ENCODE assay signal across 7 mouse cellular contexts in the genomic region with DNA sequence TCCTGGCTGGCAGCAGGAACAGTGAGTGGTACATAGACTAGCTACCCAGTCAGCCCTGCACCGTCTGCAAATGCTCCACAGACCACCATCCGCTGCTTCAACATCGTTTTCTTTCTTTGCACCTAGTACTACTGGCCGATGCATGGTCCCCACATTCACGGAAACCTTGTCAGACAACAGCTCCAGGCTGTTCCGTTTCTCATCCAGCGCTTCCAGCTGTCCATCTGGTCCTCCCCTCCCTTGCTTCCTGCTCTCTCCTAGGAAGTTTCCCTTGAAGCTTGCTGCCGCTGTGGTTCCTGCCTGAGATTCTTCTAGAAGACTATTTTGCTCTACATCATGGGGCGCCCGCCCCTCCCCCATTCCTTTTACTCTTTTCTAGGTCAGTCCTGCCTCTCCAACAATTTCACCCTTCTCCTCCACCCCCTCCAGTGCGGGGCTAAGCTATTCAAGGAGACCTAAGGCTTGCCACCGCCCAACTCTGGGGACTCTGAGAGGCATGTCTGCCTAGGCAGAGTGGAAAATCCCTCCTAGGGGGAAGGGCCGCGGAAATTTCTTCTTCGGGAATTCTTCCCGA. TPM values are rescaled to one million over a fixed set of nuclear protein-coding genes. Genes with fewer than 3 reads are reported as not detected.
A peak's percentile ranks its signal among the peaks of the same experiment; 100 is the strongest.
DNase-seq lines count a peak whose midpoint lies in the region; ATAC-seq lines count a peak whose summit lies in the region.

No protein-coding gene starts in this region.

- peaks cover 11% of the 10 kb centered on the region for H3K4me1 ChIP-seq in forebrain, embryonic 14.5 days (ENCODE audit: control insufficient read depth, insufficient read depth, low read length)
- H3K4me1 ChIP-seq in hindbrain, embryonic 11.5 days (replicated peaks; ENCODE audit: control insufficient read depth, insufficient read depth, low read length): no peaks in the 10 kb centered on the region

- H3K9me3 ChIP-seq in forebrain, embryonic 14.5 days (replicated peaks; ENCODE audit: control insufficient read depth, low read length): no peaks in the 10 kb centered on the region
- no peaks in the 10 kb centered on the region for H3K9me3 ChIP-seq in hindbrain, embryonic 11.5 days (ENCODE audit: control insufficient read depth, low read length)

- ATAC-seq in forebrain, embryonic 14.5 days: peak; percentile 64
- peak; percentile 66 for ATAC-seq in hindbrain, embryonic 11.5 days (ENCODE audit: low FRiP score)

- no peaks in the 10 kb centered on the region for H3K36me3 ChIP-seq in forebrain, embryonic 14.5 days (ENCODE audit: control insufficient read depth, insufficient read depth, low read length)
- H3K36me3 ChIP-seq in hindbrain, embryonic 11.5 days (ENCODE audit: control insufficient read depth, insufficient read depth, low read length): no peaks in the 10 kb centered on the region

- peak overlapping the region; percentile 58; the same call in 1 of the 2 replicates for H3K27ac ChIP-seq in forebrain, embryonic 14.5 days (ENCODE audit: low read depth, low read length)
- H3K27ac ChIP-seq in hindbrain, embryonic 11.5 days (ENCODE audit: low read depth, low read length): peak overlapping the region; percentile 17; the same call in 1 of the 2 replicates

- peak; percentile 76 for DNase-seq in ZHBTc4 (ENCODE audit: low read depth, low spot score)
- DNase-seq in cerebellum, adult 11-12 months: peak; percentile 83
- peak; percentile 64 for DNase-seq in forebrain, embryonic 14.5 days (ENCODE audit: low spot score)
- peak; percentile 63 for DNase-seq in hindbrain, embryonic 11.5 days (ENCODE audit: low spot score)
- DNase-seq in layer of hippocampus, postnatal 10 days (ENCODE audit: low spot score in 2 of 2): peak; percentile 67 to 74
- peak; percentile 71 for DNase-seq in lung, postnatal 14 days
- peak; percentile 73 for DNase-seq in right cerebral cortex, postnatal 4 days

- H3K9ac ChIP-seq in forebrain, embryonic 14.5 days (ENCODE audit: low read length): peak overlapping the region; percentile 53; the same call in 1 of the 2 replicates
- peak overlapping the region; percentile 16; the same call in 1 of the 2 replicates for H3K9ac ChIP-seq in hindbrain, embryonic 11.5 days (ENCODE audit: low read depth, low read length)

- peak overlapping the region; percentile 3; the same call in 1 of the 2 replicates for H3K4me3 ChIP-seq in forebrain, embryonic 14.5 days (ENCODE audit: low read depth, low read length)
- no peak overlapping the region for H3K4me3 ChIP-seq in hindbrain, embryonic 11.5 days (ENCODE audit: low read depth, low read length)

- no peaks in the 10 kb centered on the region for H3K27me3 ChIP-seq in forebrain, embryonic 14.5 days (replicated peaks; ENCODE audit: control insufficient read depth, insufficient read depth, low read length)
- H3K27me3 ChIP-seq in hindbrain, embryonic 11.5 days (ENCODE audit: control insufficient read depth, insufficient read depth, low read length): no peaks in the 10 kb centered on the region; the same call in 1 of the 2 replicates

- WGBS in forebrain, embryonic 14.5 days: 3% methylated on average over 16 of the region's 16 CpGs
- 3% methylated on average over 16 of the region's 16 CpGs for WGBS in hindbrain, embryonic 11.5 days

- peak overlapping the region; percentile 46 for H3K4me2 ChIP-seq in forebrain, embryonic 14.5 days (ENCODE audit: low read length)
- peak overlapping the region; percentile 21 for H3K4me2 ChIP-seq in hindbrain, embryonic 11.5 days (replicated peaks; ENCODE audit: low read depth, low read length)

RNA-seq across cellular contexts. Expression of a gene that starts 8.7 kb away (rescaled TPM):
- polyA plus RNA-seq in forebrain, embryonic 14.5 days (2014; fragmentation: Nextera tagmentation; extraction: Ambion mirVana): 10.2 and 11.1 TPM in 2 replicates
- 4.6 and 5.5 TPM in 2 replicates for polyA plus RNA-seq in hindbrain, embryonic 11.5 days (2014; fragmentation: Nextera tagmentation; extraction: Ambion mirVana)
- total RNA-seq in layer of hippocampus, postnatal 10 days (2021): 10 to 100 TPM; 73.6 to 94.2 TPM

RNA-seq across cellular contexts. Expression of a gene that starts 59.7 kb away (rescaled TPM):
- 45.4 and 50.2 TPM in 2 replicates for polyA plus RNA-seq in forebrain, embryonic 14.5 days (2014; fragmentation: Nextera tagmentation; extraction: Ambion mirVana)
- 41.1 and 42.9 TPM in 2 replicates for polyA plus RNA-seq in hindbrain, embryonic 11.5 days (2014; fragmentation: Nextera tagmentation; extraction: Ambion mirVana)
- total RNA-seq in layer of hippocampus, postnatal 10 days (2021): 10 to 100 TPM; 19.2 to 19.9 TPM
